In genomic region chr17:6965364-6965763, GRCm38 (mm10) we compare ENCODE assay signal across 12 mouse cellular contexts. TPM values are rescaled to one million over a fixed set of nuclear protein-coding genes. Genes with fewer than 3 reads are reported as not detected.
DNase-seq lines count a peak whose midpoint lies in the region; ATAC-seq and TF ChIP-seq lines count a peak whose summit lies in the region.
"Not testable (repeated sequence)": the region's sequence is repeated elsewhere in the genome, so short reads cannot be mapped to it uniquely, and the experiment has no call there.
"Had no signal": no experiment of that assay in that cellular context is flagged by ENCODE, and none has a peak within 500 bp of the region (broad histone marks: within the 10 kb centered on the region; RNA-seq: fewer than 3 reads in every experiment).

No protein-coding gene starts in this region.

- WGBS in heart, postnatal 0 days, result 12% methylated on average over 5 of the region's 6 CpGs
- WGBS in kidney, postnatal 0 days, result 10% methylated on average over 5 of the region's 6 CpGs
- 12% methylated on average over 5 of the region's 6 CpGs for WGBS in liver, embryonic 14.5 days (ENCODE audit: insufficient replicate concordance)

- not testable (repeated sequence) for H3K9me3 ChIP-seq in heart, postnatal 0 days (replicated peaks; ENCODE audit: control insufficient read depth, low read length); kidney, postnatal 0 days (replicated peaks; ENCODE audit: low read length); liver, embryonic 14.5 days (ENCODE audit: control insufficient read depth, low read length)

- not testable (repeated sequence) for ATAC-seq in heart, postnatal 0 days (ENCODE audit: insufficient read depth, low read depth); kidney, postnatal 0 days (replicated peaks; ENCODE audit: low FRiP score, low read depth); liver, embryonic 14.5 days (ENCODE audit: insufficient read depth)

- TF ChIP-seq CTCF in heart, postnatal 0 days (IDR thresholded peaks at IDR 0.05; ENCODE audit: low read depth), result peak; percentile 52
- TF ChIP-seq CTCF in kidney, postnatal 0 days (IDR thresholded peaks at IDR 0.05; ENCODE audit: low read depth), result peak; percentile 58
- peak; percentile 42 for TF ChIP-seq CTCF in liver, embryonic 14.5 days (IDR thresholded peaks at IDR 0.05; ENCODE audit: low read depth)

- H3K27me3 ChIP-seq in heart, postnatal 0 days (ENCODE audit: control insufficient read depth, insufficient read depth, low read length); kidney, postnatal 0 days (ENCODE audit: insufficient read depth, low read length); liver, embryonic 14.5 days (ENCODE audit: control insufficient read depth, insufficient read depth, low read length): not testable (repeated sequence)

- peak; percentile 46 for DNase-seq in CD4-positive helper T cell, adult 2 months (ENCODE audit: low read depth, low spot score)
- DNase-seq in T-cell, adult 2 months (ENCODE audit: low spot score), result peak; percentile 28
- peak; percentile 8 for DNase-seq in embryo, embryonic 10 days (ENCODE audit: low spot score)
- peak; percentile 9 for DNase-seq in heart, postnatal 0 days (ENCODE audit: low spot score)
- peak; percentile 24 for DNase-seq in kidney, postnatal 0 days (ENCODE audit: low spot score)
- DNase-seq in liver, embryonic 14.5 days (ENCODE audit: low read depth in 3 of 3, low spot score in 3 of 3), result not testable (repeated sequence)
- peak; percentile 66 for DNase-seq in naive thymus-derived CD4-positive, alpha-beta T cell, adult 2 months (ENCODE audit: low read depth)
- peak; percentile 53 for DNase-seq in thymus, postnatal 14 days

- H3K4me1 ChIP-seq in heart, postnatal 0 days (ENCODE audit: control insufficient read depth, insufficient read depth); kidney, postnatal 0 days (replicated peaks; ENCODE audit: insufficient read depth, low read length); liver, embryonic 14.5 days (replicated peaks; ENCODE audit: control insufficient read depth in 2 of 2, insufficient read depth in 2 of 2, low read length in 1 of 2): not testable (repeated sequence)

- H3K4me3 ChIP-seq in heart, postnatal 0 days (ENCODE audit: low read depth, low read length); kidney, postnatal 0 days (replicated peaks; ENCODE audit: low read depth, low read length); liver, embryonic 14.5 days (ENCODE audit: insufficient read depth in 1 of 2, low read depth in 2 of 2, low read length in 2 of 2): not testable (repeated sequence)

- H3K36me3 ChIP-seq in heart, postnatal 0 days (replicated peaks; ENCODE audit: control insufficient read depth, insufficient read depth, low read length); kidney, postnatal 0 days (ENCODE audit: insufficient read depth, low read length); liver, embryonic 14.5 days (replicated peaks; ENCODE audit: control insufficient read depth, insufficient read depth, low read depth): not testable (repeated sequence)

- not testable (repeated sequence) for TF ChIP-seq EP300 in heart, postnatal 0 days (IDR thresholded peaks at IDR 0.05; ENCODE audit: low read depth); liver, embryonic 14.5 days (IDR thresholded peaks at IDR 0.05; ENCODE audit: low read depth)

- H3K9ac ChIP-seq in heart, postnatal 0 days (replicated peaks; ENCODE audit: low read depth, low read length); kidney, postnatal 0 days (ENCODE audit: low read depth, low read length); liver, embryonic 14.5 days (replicated peaks): not testable (repeated sequence)

- not testable (repeated sequence) for H3K27ac ChIP-seq in heart, postnatal 0 days (ENCODE audit: low read depth); kidney, postnatal 0 days; liver, embryonic 14.5 days

- not testable (repeated sequence) for H3K4me2 ChIP-seq in heart, postnatal 0 days (ENCODE audit: low read depth, low read length); kidney, postnatal 0 days (ENCODE audit: low read length); liver, embryonic 14.5 days (ENCODE audit: low read depth)

RNA-seq across cellular contexts. Expression of gene Tagap1, which starts 4.4 kb away (rescaled TPM):
- total RNA-seq in heart, postnatal 0 days (2014; rRNA removed; ENCODE audit: low replicate concordance), result 14.6 and 15.7 TPM in 2 replicates
- polyA plus RNA-seq in heart, postnatal 0 days (2015; fragmentation: Nextera tagmentation; extraction: Ambion mirVana), result 16.2 and 16.3 TPM in 2 replicates
- polyA plus RNA-seq in kidney, postnatal 0 days (2015; fragmentation: Nextera tagmentation; extraction: Ambion mirVana), result 43.6 and 45.9 TPM in 2 replicates
- polyA plus RNA-seq in liver, embryonic 14.5 days (2012; rRNA removed), result 8.8 and 11.2 TPM in 2 replicates
- 12.4 and 14.7 TPM in 2 replicates for polyA plus RNA-seq in liver, embryonic 14.5 days (2014; fragmentation: Nextera tagmentation; extraction: Ambion mirVana)

RNA-seq across cellular contexts. Expression of gene Rnaset2b, which starts 5.1 kb away (rescaled TPM):
- 106 and 142 TPM in 2 replicates for total RNA-seq in heart, postnatal 0 days (2014; rRNA removed; ENCODE audit: low replicate concordance)
- polyA plus RNA-seq in heart, postnatal 0 days (2015; fragmentation: Nextera tagmentation; extraction: Ambion mirVana), result 331 and 343 TPM in 2 replicates
- polyA plus RNA-seq in kidney, postnatal 0 days (2015; fragmentation: Nextera tagmentation; extraction: Ambion mirVana), result 567 and 580 TPM in 2 replicates
- 39.4 and 63.3 TPM in 2 replicates for polyA plus RNA-seq in liver, embryonic 14.5 days (2012; rRNA removed)
- 94.6 and 108 TPM in 2 replicates for polyA plus RNA-seq in liver, embryonic 14.5 days (2014; fragmentation: Nextera tagmentation; extraction: Ambion mirVana)

RNA-seq across cellular contexts. Expression of gene Gm49721, which starts 13.3 kb away (rescaled TPM):
- not detected in 2 replicates for total RNA-seq in heart, postnatal 0 days (2014; rRNA removed; ENCODE audit: low replicate concordance)
- 0.05 and 0.10 TPM in 2 replicates for polyA plus RNA-seq in heart, postnatal 0 days (2015; fragmentation: Nextera tagmentation; extraction: Ambion mirVana)
- polyA plus RNA-seq in kidney, postnatal 0 days (2015; fragmentation: Nextera tagmentation; extraction: Ambion mirVana), result 0.20 and 0.38 TPM in 2 replicates
- 0.10 and 0.15 TPM in 2 replicates for polyA plus RNA-seq in liver, embryonic 14.5 days (2012; rRNA removed)
- polyA plus RNA-seq in liver, embryonic 14.5 days (2014; fragmentation: Nextera tagmentation; extraction: Ambion mirVana), result 0.06 TPM in 1 of 2 replicates, not detected in the other
- total RNA-seq: heart, adult 18-20 months; heart, postnatal 36 days had no signal
- polyA plus RNA-seq: erythroblast, embryonic 14.5 days; liver, embryonic 15.5 days had no signal

RNA-seq across cellular contexts. Expression of gene Rsph3b, which starts 16.9 kb away (rescaled TPM):
- total RNA-seq in heart, postnatal 0 days (2014; rRNA removed; ENCODE audit: low replicate concordance), result 72.9 and 74.7 TPM in 2 replicates
- polyA plus RNA-seq in heart, postnatal 0 days (2015; fragmentation: Nextera tagmentation; extraction: Ambion mirVana), result 99.8 and 100 TPM in 2 replicates
- 63.4 and 65.6 TPM in 2 replicates for polyA plus RNA-seq in kidney, postnatal 0 days (2015; fragmentation: Nextera tagmentation; extraction: Ambion mirVana)
- polyA plus RNA-seq in liver, embryonic 14.5 days (2012; rRNA removed), result 4.5 and 5.4 TPM in 2 replicates
- polyA plus RNA-seq in liver, embryonic 14.5 days (2014; fragmentation: Nextera tagmentation; extraction: Ambion mirVana), result 11.0 and 14.0 TPM in 2 replicates
